Mouse (Mus musculus) erythroid progenitor cell, adult 5-6 weeks (primary cell): Measurements from ENCODE around the gene Vmn1r75. TPM values are rescaled to one million over a fixed set of nuclear protein-coding genes. Genes with fewer than 3 reads are reported as not detected.

Source experiments
- ATAC-seq: replicated peaks from 2 replicates; pipeline ENCODE4 v1.8.0; 2016; ENCODE audit warnings: moderate number of reproducible peaks, mild to moderate bottlenecking, moderate TSS enrichment, inconsistent platforms; ENCODE audit not compliant: poor library complexity, low FRiP score, severe bottlenecking
- total RNA-seq, 2 experiments: library from RNA; stranded (forward) in 1 of 2; stranded (reverse) in 1 of 2; fragments of 150-400 nt in 1 of 2; fragments of 186-747, 209-891 nt in 1 of 2; gene quantifications; 2 replicates each; pipeline versions ENCODE4 v1.2.3 to v1.2.4; 2015 to 2017; ENCODE audit warnings: low replicate concordance in 2 of 2

Vmn1r75 gene
- total RNA-seq (2015; ENCODE audit: low replicate concordance): not detected in 2 replicates
- total RNA-seq (2017; ENCODE audit: low replicate concordance): not detected in 2 replicates

DNA sequence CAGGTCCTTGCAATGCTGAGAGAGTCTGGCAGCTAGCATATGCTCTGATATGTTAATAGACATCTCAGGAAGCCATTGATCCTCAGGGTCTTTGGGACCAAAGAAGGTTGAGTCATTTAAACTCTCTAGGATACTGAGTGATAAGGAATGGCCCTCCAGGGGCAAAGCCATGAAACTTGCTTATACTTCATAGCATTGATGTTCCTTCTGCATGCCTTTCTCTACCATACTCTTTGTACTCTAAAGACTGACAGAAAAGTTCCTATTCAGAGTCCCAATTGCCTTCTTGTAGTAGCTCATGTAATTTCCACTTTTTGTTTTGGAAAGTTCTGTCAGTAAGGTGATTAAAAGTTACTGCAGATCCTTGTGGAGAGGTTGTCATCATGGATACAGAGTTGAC, at the start of gene Vmn1r75:
Gene Vmn1r75 (plus strand): TSS at position 301 of the 400 bp plus-strand sequence.
- no peak for ATAC-seq

- ATAC-seq: no peak
Measured at GRCm38 (mm10) chr7:11833680-11834079, 40.8 kb upstream of the Vmn1r75 start, which contains the start of gene Vmn1r74. TSS of gene Vmn1r74 (plus strand) at chr7:11833980.

Other genes starting within 250 kb of the Vmn1r75 start
- gene Vmn1r72, start 194.5 kb upstream of the Vmn1r75 start, total RNA-seq (2015; ENCODE audit: low replicate concordance): not detected in 2 replicates
- not detected in 2 replicates for gene Vmn1r72, start 194.5 kb upstream of the Vmn1r75 start, total RNA-seq (2017; ENCODE audit: low replicate concordance)
- gene Vmn1r73, start 144.4 kb upstream of the Vmn1r75 start, total RNA-seq (2015; ENCODE audit: low replicate concordance): not detected in 2 replicates
- not detected in 2 replicates for gene Vmn1r73, start 144.4 kb upstream of the Vmn1r75 start, total RNA-seq (2017; ENCODE audit: low replicate concordance)
- not detected in 2 replicates for gene Vmn1r74, start 40.6 kb upstream of the Vmn1r75 start, total RNA-seq (2015; ENCODE audit: low replicate concordance)
- gene Vmn1r74, start 40.6 kb upstream of the Vmn1r75 start, total RNA-seq (2017; ENCODE audit: low replicate concordance): not detected in 2 replicates
- gene Vmn1r76, start 63.6 kb downstream of the Vmn1r75 start, total RNA-seq (2015; ENCODE audit: low replicate concordance): not detected in 2 replicates
- not detected in 2 replicates for gene Vmn1r76, start 63.6 kb downstream of the Vmn1r75 start, total RNA-seq (2017; ENCODE audit: low replicate concordance)
- not detected in 2 replicates for gene Vmn1r77, start 162.1 kb downstream of the Vmn1r75 start, total RNA-seq (2015; ENCODE audit: low replicate concordance)
- not detected in 2 replicates for gene Vmn1r77, start 162.1 kb downstream of the Vmn1r75 start, total RNA-seq (2017; ENCODE audit: low replicate concordance)